Mouse (Mus musculus): ENCODE measurements at regions not wholly inside any gene's neighbourhood (a gene's known extent, or its start where the extent isn't known, plus 50 kb on each side); places are given as distances from the start of the nearest gene placed in this dataset.
"Not testable (repeated sequence)": the region's sequence is repeated elsewhere in the genome, so short reads cannot be mapped to it uniquely, and the experiment has no call there.

- ATAC-seq (no peak), DNase-seq (ENCODE audit: low spot score) (no peak)
- H3K36me3 ChIP-seq (ENCODE audit: control insufficient read depth, insufficient read depth, low read length) = no peaks in the 10 kb centered on the region
- WGBS = 87% methylated on average over 1 of the region's 1 CpGs
- no peaks in the 10 kb centered on the region for H3K4me1 ChIP-seq (ENCODE audit: control insufficient read depth, insufficient read depth, low read length)
- no peaks in the 10 kb centered on the region for H3K9me3 ChIP-seq (replicated peaks; ENCODE audit: control insufficient read depth, low read length)
- no peaks in the 10 kb centered on the region for H3K27me3 ChIP-seq (replicated peaks; ENCODE audit: control insufficient read depth, insufficient read depth, low read length)
- H3K4me2 ChIP-seq (ENCODE audit: low read length) = no peak overlapping the region
- H3K27ac ChIP-seq (ENCODE audit: low read depth, low read length) = no peak overlapping the region
- no peak overlapping the region for H3K4me3 ChIP-seq (ENCODE audit: low read depth, low read length)
- H3K9ac ChIP-seq (ENCODE audit: low read length) = no peak overlapping the region
These were observed 256.1 kb downstream of the Lpin1 start for GRCm38 (mm10) chr12:16354711-16355110.

GRCm38 (mm10) chr12:16351751-16352150, 259.0 kb downstream of the Lpin1 start:
- Histone ChIP-seq H3K27ac (ENCODE audit: low read depth, low read length) (no peak overlapping the region), H3K4me1 (ENCODE audit: control insufficient read depth, insufficient read depth, low read length) (no peaks in the 10 kb centered on the region), H3K4me3 (ENCODE audit: low read depth, low read length) (no peak overlapping the region), H3K27me3 (replicated peaks; ENCODE audit: control insufficient read depth, insufficient read depth, low read length) (no peaks in the 10 kb centered on the region), H3K9me3 (replicated peaks; ENCODE audit: control insufficient read depth, low read length) (no peaks in the 10 kb centered on the region), H3K9ac (ENCODE audit: low read length) (no peak overlapping the region), H3K4me2 (ENCODE audit: low read length) (no peak overlapping the region), H3K36me3 (ENCODE audit: control insufficient read depth, insufficient read depth, low read length) (no peaks in the 10 kb centered on the region)
- ATAC-seq = no peak
- no peak for DNase-seq (ENCODE audit: low spot score)

GRCm38 (mm10) chr12:16349310-16349709, 261.5 kb downstream of the Lpin1 start:
- DNase-seq (ENCODE audit: low spot score) (no peak), ATAC-seq (no peak)
- Histone ChIP-seq H3K9me3 (replicated peaks; ENCODE audit: control insufficient read depth, low read length) (no peaks in the 10 kb centered on the region), H3K4me3 (ENCODE audit: low read depth, low read length) (no peak overlapping the region), H3K36me3 (ENCODE audit: control insufficient read depth, insufficient read depth, low read length) (no peaks in the 10 kb centered on the region), H3K9ac (ENCODE audit: low read length) (no peak overlapping the region), H3K27ac (ENCODE audit: low read depth, low read length) (no peak overlapping the region), H3K27me3 (replicated peaks; ENCODE audit: control insufficient read depth, insufficient read depth, low read length) (no peaks in the 10 kb centered on the region), H3K4me1 (ENCODE audit: control insufficient read depth, insufficient read depth, low read length) (no peaks in the 10 kb centered on the region), H3K4me2 (ENCODE audit: low read length) (no peak overlapping the region)

- WGBS = 85% methylated on average over 3 of the region's 3 CpGs
- H3K9ac ChIP-seq (ENCODE audit: low read length) = no peak overlapping the region
- ATAC-seq = no peak
- no peaks in the 10 kb centered on the region for H3K36me3 ChIP-seq (ENCODE audit: control insufficient read depth, insufficient read depth, low read length)
- no peaks in the 10 kb centered on the region for H3K4me1 ChIP-seq (ENCODE audit: control insufficient read depth, insufficient read depth, low read length)
- no peak overlapping the region for H3K4me3 ChIP-seq (ENCODE audit: low read depth, low read length)
- no peak overlapping the region for H3K4me2 ChIP-seq (ENCODE audit: low read length)
- no peaks in the 10 kb centered on the region for H3K27me3 ChIP-seq (replicated peaks; ENCODE audit: control insufficient read depth, insufficient read depth, low read length)
- H3K9me3 ChIP-seq (replicated peaks; ENCODE audit: control insufficient read depth, low read length) = no peaks in the 10 kb centered on the region
- no peak for DNase-seq (ENCODE audit: low spot score)
- H3K27ac ChIP-seq (ENCODE audit: low read depth, low read length) = no peak overlapping the region
These were observed 266.7 kb downstream of the Lpin1 start for GRCm38 (mm10) chr12:16344021-16344420.

- 41% methylated on average over 2 of the region's 2 CpGs for WGBS
- not testable (repeated sequence) for H3K4me2 ChIP-seq (ENCODE audit: low read length); H3K9me3 ChIP-seq (replicated peaks; ENCODE audit: control insufficient read depth, low read length); H3K27me3 ChIP-seq (replicated peaks; ENCODE audit: control insufficient read depth, insufficient read depth, low read length); H3K4me3 ChIP-seq (ENCODE audit: low read depth, low read length); H3K27ac ChIP-seq (ENCODE audit: low read depth, low read length); H3K36me3 ChIP-seq (ENCODE audit: control insufficient read depth, insufficient read depth, low read length); DNase-seq (ENCODE audit: low spot score); H3K4me1 ChIP-seq (ENCODE audit: control insufficient read depth, insufficient read depth, low read length); ATAC-seq; H3K9ac ChIP-seq (ENCODE audit: low read length)
These were observed 268.7 kb downstream of the Lpin1 start for GRCm38 (mm10) chr12:16342030-16342429.

GRCm38 (mm10) chr12:16331456-16331855, 279.3 kb downstream of the Lpin1 start:
- Histone ChIP-seq H3K36me3 (ENCODE audit: control insufficient read depth, insufficient read depth, low read length) (no peaks in the 10 kb centered on the region), H3K4me1 (ENCODE audit: control insufficient read depth, insufficient read depth, low read length) (no peaks in the 10 kb centered on the region), H3K27me3 (replicated peaks; ENCODE audit: control insufficient read depth, insufficient read depth, low read length) (no peaks in the 10 kb centered on the region), H3K4me3 (ENCODE audit: low read depth, low read length) (no peak overlapping the region), H3K27ac (ENCODE audit: low read depth, low read length) (no peak overlapping the region), H3K9me3 (replicated peaks; ENCODE audit: control insufficient read depth, low read length) (no peaks in the 10 kb centered on the region), H3K4me2 (ENCODE audit: low read length) (no peak overlapping the region), H3K9ac (ENCODE audit: low read length) (no peak overlapping the region)
- WGBS = 98% methylated on average over 3 of the region's 3 CpGs
- DNase-seq (ENCODE audit: low spot score) = no peak
- ATAC-seq = no peak

GRCm38 (mm10) chr12:16329129-16329528, 281.6 kb downstream of the Lpin1 start:
- no peak overlapping the region for H3K4me2 ChIP-seq (ENCODE audit: low read length)
- no peaks in the 10 kb centered on the region for H3K9me3 ChIP-seq (replicated peaks; ENCODE audit: control insufficient read depth, low read length)
- H3K27me3 ChIP-seq (replicated peaks; ENCODE audit: control insufficient read depth, insufficient read depth, low read length) = no peaks in the 10 kb centered on the region
- no peak overlapping the region for H3K4me3 ChIP-seq (ENCODE audit: low read depth, low read length)
- H3K4me1 ChIP-seq (ENCODE audit: control insufficient read depth, insufficient read depth, low read length) = no peaks in the 10 kb centered on the region
- DNase-seq (ENCODE audit: low spot score) (peak; percentile 22), ATAC-seq (no peak; the same call in 1 of the 2 replicates)
- no peak overlapping the region for H3K9ac ChIP-seq (ENCODE audit: low read length)
- H3K36me3 ChIP-seq (ENCODE audit: control insufficient read depth, insufficient read depth, low read length) = no peaks in the 10 kb centered on the region
- WGBS = 37% methylated on average over 2 of the region's 2 CpGs
- H3K27ac ChIP-seq (ENCODE audit: low read depth, low read length) = no peak overlapping the region

- H3K27ac ChIP-seq (ENCODE audit: low read depth, low read length) = no peak overlapping the region
- H3K4me1 ChIP-seq (ENCODE audit: control insufficient read depth, insufficient read depth, low read length) = no peaks in the 10 kb centered on the region
- H3K9me3 ChIP-seq (replicated peaks; ENCODE audit: control insufficient read depth, low read length) = no peaks in the 10 kb centered on the region
- no peaks in the 10 kb centered on the region for H3K27me3 ChIP-seq (replicated peaks; ENCODE audit: control insufficient read depth, insufficient read depth, low read length)
- no peak overlapping the region for H3K4me3 ChIP-seq (ENCODE audit: low read depth, low read length)
- no peaks in the 10 kb centered on the region for H3K36me3 ChIP-seq (ENCODE audit: control insufficient read depth, insufficient read depth, low read length)
- WGBS = 73% methylated on average over 9 of the region's 9 CpGs
- DNase-seq (ENCODE audit: low spot score) = no peak
- no peak overlapping the region for H3K4me2 ChIP-seq (ENCODE audit: low read length)
- ATAC-seq = no peak
- no peak overlapping the region for H3K9ac ChIP-seq (ENCODE audit: low read length)
These were observed 290.0 kb downstream of the Lpin1 start for GRCm38 (mm10) chr12:16320536-16321402.

- 86% methylated on average over 3 of the region's 3 CpGs for WGBS
- no peaks in the 10 kb centered on the region for H3K4me1 ChIP-seq (ENCODE audit: control insufficient read depth, insufficient read depth, low read length)
- no peak overlapping the region for H3K27ac ChIP-seq (ENCODE audit: low read depth, low read length)
- no peak for ATAC-seq
- no peak overlapping the region for H3K9ac ChIP-seq (ENCODE audit: low read length)
- no peaks in the 10 kb centered on the region for H3K9me3 ChIP-seq (replicated peaks; ENCODE audit: control insufficient read depth, low read length)
- no peak overlapping the region for H3K4me3 ChIP-seq (ENCODE audit: low read depth, low read length)
- no peak overlapping the region for H3K4me2 ChIP-seq (ENCODE audit: low read length)
- H3K27me3 ChIP-seq (replicated peaks; ENCODE audit: control insufficient read depth, insufficient read depth, low read length) = no peaks in the 10 kb centered on the region
- H3K36me3 ChIP-seq (ENCODE audit: control insufficient read depth, insufficient read depth, low read length) = no peaks in the 10 kb centered on the region
- DNase-seq (ENCODE audit: low spot score) = no peak
These were observed 302.7 kb downstream of the Lpin1 start for GRCm38 (mm10) chr12:16308101-16308500.

All from forebrain, embryonic 14.5 days (tissue).